Mouse (Mus musculus): Measurements from ENCODE around the gene Kansl1. TPM values are rescaled to one million over a fixed set of nuclear protein-coding genes. Genes with fewer than 3 reads are reported as not detected.

Kansl1 gene
- 30.0 and 33.7 TPM in 2 replicates for polyA plus RNA-seq (2012; rRNA removed)

DNA sequence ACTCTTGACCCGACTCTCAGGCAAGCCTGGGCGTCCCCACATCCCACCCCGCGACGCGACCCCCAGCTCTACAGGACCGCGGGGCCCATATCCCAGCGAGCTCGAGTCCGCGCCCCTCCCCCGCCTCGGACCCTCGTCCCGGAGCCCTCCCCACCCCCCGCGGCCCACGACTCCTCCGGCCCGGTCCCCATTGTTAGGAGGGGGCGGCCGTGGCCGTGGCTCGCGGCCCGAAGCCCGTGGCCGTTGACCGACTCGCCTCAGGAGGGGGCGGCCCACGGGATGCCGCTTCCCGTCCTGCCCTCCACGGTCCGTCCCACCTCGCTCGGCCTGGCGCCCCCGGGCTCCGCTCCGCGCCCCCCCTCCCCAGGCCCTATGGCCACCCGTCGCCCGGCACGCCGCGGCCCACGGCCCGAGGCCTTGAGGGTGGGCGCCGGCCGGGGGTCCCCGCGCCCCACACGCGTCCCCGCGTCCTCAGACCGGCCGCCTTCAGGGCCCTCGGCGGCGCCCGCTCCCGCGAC is at the start of gene Kansl1:
Gene Kansl1, minus strand, starts transcription at position 111 of the 518 bp plus-strand sequence.

Other genes starting within 250 kb of the Kansl1 start
- gene Mapt, start 237.5 kb downstream of the Kansl1 start, polyA plus RNA-seq (2012; rRNA removed): 0.69 and 0.87 TPM in 2 replicates
- 0.45 and 0.79 TPM in 2 replicates for gene Cdc27, start 81.8 kb upstream of the Kansl1 start, polyA plus RNA-seq (2012; rRNA removed)
- 0.82 and 1.1 TPM in 2 replicates for gene Myl4, start 81.8 kb upstream of the Kansl1 start, polyA plus RNA-seq (2012; rRNA removed)
- gene Itgb3, start 139.1 kb upstream of the Kansl1 start, polyA plus RNA-seq (2012; rRNA removed): 3.4 and 4.5 TPM in 2 replicates
- gene Gm11639, start 216.8 kb upstream of the Kansl1 start, polyA plus RNA-seq (2012; rRNA removed): not detected in 2 replicates

All from stomach, adult 2 months (tissue).